Mouse (Mus musculus): ENCODE results near the gene 3110082I17Rik.

The 3110082I17Rik gene

DNA sequence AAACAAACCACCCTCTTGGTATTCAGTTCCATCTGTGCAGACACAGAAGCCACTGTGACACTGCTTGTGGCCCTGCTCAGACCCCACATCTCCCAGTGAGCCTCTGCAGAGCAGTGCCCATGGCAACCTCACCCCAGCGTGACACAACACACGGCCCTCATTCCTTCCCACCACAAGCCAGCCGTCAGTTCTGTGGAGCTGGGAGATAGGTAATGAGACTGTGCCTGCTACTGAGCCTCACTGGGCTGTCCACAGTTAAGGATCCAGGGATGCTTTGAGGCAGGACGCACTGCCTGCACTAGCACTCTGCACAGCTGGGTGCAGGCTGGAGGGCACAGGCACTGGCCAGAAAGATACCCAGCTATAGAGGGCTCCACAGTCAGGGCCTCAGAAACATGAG, 10.4 kb downstream of the 3110082I17Rik start:
- no peak for DNase-seq

DNA sequence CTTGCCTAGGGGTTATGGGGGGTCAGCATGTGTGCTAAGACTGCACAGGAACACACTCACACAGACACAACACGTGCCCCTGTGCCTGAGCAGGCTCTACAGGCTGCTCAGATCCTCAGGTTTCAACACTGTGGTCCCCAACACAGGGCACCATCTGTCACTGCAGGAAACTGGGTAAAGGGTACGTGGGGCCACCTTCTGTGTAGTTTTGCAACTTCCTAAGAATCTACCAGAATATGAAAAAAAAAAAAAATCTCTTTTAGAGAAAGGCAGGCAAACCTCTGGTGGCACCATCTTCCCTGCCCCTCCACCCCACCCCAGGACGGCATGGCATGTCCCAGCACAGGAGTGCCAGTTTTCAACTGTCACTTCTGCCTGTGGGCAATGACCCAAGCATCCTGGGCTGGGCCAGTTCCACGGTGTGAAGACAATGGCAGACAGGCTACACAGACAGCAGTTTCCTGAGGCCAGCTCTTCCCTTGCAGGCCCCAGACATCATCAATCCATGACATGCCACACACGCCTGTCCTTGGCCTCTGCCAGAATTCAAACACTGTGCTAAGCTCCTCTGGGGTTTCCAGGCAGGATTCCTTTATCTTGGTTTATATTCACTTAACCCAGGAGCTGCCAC, 11.1 kb downstream of the 3110082I17Rik start:
- DNase-seq: peak; percentile 57

DNA sequence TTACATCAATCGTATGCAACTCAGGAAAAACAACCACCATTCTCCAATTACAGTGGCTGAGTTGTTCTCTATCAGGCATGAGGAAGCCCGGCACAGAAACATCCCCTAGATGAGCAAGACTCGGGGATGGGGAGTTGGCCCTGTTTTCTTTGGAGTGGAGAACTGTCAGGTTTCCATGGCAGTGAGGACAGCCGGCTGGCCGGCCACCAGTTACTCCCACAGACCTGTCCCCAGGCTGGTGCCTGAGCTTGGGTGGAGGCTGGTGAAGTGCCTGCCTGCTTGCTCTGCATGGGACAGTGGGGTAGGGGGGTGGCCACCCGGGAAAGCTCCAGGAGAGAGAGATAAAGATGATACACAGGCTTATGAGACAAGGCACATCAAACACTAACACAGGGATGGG, 12.3 kb downstream of the 3110082I17Rik start:
- DNase-seq: no peak

DNA sequence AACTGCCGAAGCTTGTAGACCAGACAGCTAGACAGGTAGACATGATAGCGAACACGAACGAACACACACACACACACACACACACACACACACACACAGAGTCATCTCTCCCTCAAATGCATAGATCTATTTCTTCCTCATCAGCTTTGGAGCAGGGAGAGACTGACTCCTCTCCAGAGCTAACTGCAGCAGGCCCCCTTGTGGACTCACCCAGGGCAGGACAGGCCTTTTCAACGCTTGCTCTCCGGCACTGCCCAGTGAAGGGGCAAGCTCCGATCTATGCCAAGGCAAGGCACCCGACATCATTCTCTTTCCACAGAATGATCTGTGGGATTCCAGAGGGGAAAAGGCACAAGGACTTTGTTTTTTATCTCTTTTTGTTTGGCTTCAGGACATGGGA, 15.1 kb downstream of the 3110082I17Rik start:
- no peak for DNase-seq

DNA sequence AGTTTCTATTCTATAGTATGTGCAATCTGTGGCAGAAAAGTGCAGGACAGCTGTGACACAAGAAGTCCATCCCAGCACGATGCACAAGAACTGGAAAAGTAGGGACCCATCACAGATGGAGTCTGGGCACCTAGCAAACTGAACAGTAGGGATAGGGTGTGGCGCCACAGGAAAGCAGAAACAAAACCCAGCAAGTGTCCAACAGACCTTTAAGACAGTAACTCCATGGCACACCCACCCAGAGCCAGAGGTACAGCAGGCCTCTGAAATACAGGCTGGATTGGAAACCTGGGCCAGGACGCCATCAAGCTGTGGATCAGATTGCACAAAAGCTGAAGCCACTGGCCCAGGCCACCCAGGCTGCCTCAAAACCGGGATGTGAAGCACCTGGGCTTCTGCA, 17.4 kb downstream of the 3110082I17Rik start:
- DNase-seq: no peak

DNA sequence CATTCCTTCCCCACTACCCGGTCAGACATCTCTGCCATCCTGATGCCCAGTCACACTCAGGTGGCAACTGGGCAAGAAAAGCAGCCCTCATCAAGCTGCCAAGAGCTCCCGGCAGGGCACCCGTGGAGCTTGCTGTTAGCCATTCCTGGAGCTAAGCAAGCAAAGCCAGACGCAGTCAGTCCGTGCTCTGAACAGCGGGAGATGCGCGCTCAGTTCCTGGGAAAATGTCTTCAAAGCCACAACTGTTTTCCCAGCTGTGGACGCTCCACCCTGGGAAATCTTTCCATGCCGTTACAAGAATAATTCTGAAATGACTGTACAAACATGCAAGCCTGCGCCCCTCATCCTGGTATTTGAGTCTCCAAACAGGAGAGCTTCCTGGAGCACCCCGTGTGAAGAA, 17.9 kb downstream of the 3110082I17Rik start:
- DNase-seq: no peak

DNA sequence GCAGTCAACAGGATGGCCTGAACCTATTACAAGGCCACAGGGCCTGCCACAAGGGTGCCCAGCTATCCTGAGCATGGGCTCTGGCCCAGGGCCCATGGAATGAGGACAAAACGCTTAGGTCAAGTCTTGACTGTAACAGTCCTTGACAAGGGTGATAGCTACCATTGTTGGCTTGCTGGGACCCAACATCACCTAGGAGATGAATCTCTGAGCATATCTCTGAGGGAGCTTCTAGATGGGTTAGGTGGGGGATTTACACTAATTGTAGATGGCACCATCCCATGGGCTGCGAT, 18.7 kb downstream of the 3110082I17Rik start:
- DNase-seq: no peak

DNA sequence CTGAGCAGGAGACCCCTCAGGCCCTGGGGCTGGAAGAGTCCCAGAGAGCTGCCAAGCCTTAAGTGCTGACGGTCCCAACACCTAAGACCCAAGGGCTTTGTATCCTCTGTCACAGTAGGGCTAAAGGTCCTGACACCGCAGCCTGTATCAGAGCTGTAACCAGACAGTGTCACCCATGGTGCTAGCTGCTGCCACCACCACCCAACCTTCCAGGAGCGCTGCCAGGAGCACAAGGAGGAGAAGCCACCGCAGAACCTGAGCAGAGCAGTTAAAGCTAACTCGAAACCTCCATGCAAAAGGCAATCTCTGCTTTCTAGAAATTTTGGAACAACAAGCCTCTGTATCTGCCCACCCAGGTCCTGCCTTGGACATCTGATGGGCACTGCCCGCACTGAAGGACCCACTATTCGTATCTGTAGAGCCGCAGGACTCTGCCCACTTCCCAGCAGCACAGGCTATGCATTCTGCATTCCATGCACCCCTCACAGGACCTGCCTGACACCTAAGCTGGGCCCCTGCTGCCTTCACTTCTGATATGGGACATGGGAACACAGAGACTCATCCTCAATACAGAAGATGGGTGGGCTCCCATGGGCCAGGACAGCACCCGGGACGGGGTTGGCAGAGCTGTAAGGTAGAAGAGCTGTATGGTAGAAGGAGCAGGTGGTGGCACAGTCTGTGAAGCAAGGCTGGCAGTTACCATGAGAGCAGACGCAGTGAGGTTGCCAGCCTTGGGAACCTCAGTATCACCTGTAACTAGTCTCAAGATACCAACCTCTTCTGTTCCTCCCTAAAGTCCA, 19.2 kb downstream of the 3110082I17Rik start:
- no peak for DNase-seq

DNA sequence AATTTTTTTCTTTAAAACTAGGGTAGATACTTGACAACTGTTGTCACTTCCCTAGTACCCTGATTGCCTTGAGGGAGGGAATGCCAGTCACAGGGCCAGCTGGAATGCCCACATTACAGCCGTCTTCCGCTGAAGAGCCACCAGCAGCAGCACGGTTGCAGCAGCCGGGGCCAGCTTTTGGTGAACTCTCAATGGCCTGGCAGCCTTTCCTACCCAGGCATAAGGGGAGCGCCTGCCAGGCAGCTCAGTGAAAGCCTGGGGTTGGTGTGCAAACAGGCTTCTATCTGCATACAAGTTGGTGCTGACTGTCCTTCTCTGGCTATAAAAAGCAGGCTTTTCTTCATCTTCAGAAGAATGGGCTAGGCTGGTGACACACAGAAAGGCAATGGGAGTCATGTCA, 19.9 kb downstream of the 3110082I17Rik start:
- DNase-seq: no peak

DNA sequence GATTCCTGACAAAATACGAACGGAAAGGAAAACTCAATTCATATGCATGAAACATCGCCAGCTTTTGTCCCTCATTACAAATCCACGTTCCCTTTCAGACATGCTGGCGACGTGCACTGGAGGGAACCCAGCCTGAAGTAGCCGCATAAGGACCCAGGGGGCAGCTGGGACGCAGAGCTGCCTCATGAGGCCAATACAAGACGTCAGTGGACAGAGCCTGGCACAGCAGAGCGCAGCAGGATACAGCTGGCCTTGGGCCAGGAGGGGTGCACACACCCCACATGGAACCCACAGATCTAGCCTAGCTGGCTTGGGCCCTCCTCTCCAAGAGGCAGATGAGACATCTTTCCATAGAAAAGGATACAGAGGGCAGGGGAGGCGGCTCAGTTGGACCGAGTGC, 21.9 kb downstream of the 3110082I17Rik start:
- DNase-seq: no peak

DNA sequence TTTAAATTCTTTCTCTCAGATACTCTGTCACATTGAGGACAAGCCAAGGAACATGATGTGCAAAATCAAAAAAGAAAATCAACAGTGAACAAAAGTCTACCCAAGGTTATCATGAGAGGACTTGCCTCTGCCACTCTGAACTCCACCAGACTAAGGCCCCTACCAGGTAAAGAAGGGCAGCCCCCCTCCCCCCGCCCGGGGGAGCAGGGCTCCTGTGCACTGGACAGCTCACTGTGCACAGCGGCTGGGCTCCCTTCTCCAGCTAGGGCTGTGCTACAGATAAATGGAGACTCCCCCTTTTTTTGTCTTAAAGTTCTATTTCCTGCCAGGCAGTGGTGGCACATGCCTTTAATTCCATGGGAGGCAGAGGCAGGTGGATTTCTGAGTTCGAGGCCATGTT, 22.6 kb downstream of the 3110082I17Rik start:
- no peak for DNase-seq

DNA sequence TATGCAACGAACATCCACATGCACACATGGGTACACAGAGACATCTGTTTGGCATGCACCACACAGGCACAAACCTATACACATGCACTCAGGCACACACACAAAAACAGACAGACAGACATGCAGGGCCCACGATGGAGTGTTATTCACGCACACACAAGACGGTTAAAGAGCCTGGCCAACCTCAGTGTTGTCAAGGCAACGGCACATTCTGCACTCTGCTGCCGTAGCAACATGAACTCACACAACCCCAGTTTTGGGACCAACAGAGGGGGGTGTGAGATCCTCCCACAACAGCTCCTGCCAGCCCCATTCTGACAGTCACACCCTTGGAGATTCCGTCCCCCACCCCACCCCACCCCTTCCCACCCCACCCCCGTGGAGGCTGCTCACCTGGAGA, 25.4 kb downstream of the 3110082I17Rik start:
- no peak for DNase-seq

DNA sequence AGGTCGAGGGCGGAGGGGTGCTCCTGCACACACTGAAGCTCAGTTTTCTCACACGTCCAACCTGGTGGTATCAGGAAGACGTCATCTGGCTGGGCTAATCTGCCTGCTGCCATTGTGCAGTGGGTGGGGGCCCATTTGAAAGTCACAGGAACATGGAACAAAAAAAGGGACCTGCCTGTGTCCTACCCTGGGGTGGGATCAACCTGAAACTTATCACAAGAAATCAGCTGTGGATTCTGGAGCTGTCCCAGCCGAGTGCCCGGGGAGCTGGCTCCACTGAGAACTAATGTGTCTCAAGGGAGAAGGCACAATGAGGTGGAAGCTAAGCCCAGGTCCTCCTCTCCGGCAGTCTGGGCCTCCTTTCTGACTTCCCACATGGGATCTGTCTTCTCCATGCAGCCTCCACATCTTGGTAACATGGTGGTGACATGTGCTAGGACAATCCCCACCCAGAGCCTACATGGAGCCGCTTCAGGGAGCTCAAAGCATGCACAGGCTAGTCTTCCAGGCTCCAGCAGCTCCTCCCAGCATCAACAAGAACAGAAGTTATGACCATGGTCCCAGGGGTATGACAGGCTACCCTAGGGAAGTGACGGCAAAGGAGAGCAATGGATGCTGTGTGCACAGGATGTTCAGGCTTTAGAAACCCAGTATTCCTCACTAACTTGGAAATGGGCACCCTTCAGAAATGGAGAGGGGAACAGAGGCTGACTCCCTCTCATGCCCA, 26.3 kb downstream of the 3110082I17Rik start:
- DNase-seq: no peak

DNA sequence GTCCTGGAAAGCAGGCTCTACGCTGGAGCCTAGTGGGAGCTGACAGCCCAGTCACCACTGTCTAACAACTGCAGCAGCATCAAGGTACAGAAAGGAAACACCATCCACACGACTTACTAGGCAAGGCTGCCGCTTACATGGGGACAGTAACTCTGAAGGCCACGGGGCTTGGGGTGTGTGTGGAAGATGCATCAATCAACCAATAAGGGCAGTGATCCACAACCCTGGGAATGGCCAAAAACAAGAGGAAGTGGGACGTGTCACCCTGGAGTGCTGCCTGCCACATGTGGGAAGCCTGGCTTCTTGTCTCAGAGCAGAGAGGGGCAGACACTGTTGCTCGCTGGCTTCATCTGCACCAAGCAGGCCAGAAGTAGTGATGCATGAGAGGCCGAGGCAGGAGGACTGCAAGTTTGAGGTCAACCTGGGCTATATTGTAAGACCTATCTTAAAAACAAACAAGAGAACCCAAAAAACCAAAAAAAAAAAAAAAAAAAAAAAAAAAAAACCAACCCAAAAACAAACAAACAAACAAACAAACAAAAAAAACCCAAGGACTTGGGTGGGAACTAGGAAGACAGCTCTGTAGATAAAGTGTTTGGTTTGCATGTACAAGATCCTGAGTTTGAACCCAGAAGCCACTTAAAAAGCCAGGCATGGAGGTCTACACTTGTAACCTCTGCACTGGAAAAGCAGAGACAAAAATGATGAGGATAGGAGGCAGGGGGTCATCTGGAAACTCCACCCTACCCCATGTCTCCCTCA, 27.4 kb downstream of the 3110082I17Rik start:
- DNase-seq: no peak

DNA sequence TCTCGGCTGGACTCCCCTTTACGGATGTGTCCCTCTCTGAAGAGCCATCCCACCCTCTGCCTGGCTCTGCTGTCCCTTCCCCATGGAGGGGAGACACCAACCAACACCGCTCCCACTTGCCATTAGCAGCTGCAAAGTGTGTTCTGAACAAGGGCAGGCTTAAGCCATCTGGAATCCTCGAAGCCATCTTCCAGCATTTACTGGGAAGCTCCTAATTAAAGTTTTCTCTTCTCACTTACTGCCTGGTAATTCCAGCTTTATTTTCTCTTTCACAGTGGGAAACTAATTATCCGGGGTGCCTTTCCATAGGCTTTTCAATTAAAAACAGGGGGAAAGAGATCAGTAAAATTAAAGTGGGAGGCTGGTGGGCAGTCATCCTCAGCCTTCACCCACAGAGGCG, 28.0 kb downstream of the 3110082I17Rik start:
- no peak for DNase-seq

DNA sequence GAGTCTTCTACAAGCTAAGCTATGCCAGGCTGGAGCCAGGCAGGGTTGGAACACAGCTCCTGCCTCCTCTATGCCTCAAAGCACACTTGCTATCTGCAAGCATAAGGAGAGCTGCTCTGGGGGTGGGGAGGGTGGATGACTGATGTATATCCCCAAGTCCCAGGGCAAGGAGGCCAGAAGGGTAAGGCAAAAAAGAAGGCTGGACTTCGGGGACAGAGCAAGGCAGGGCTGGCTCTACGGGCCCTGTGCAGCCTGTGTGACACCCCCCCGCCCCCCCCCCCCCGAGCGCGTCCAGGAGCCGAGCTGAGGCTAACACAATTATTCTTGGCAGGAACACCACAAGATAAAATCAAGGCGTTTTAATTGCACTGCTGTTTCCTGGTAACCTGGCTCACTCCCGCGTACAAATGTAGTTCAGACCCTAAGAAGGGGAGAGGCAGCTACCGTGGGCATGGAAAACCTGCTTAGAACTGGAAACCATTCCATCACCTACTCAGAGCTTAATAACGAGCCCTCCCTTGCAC, 30.4 kb downstream of the 3110082I17Rik start:
- DNase-seq: peak; percentile 40

DNA sequence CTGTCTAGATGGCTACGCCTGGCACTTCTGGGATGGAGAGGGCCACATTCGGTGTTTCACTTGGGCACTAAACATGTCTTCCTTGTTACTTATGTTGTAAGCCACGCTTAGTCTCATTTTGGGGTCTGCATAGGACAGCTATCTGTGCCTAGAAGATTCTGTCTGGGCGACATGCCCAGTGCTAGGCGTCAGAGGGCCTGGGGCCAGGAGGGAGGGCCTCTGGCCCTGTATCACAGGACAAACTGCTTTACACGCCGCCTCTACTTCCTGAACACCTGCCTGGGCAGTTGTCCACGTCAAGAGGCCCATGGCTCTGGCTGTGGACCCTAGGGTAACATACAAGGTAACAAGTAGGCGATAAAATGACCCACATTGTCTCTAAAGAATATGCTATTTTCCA, 32.3 kb downstream of the 3110082I17Rik start:
- no peak for DNase-seq

DNA sequence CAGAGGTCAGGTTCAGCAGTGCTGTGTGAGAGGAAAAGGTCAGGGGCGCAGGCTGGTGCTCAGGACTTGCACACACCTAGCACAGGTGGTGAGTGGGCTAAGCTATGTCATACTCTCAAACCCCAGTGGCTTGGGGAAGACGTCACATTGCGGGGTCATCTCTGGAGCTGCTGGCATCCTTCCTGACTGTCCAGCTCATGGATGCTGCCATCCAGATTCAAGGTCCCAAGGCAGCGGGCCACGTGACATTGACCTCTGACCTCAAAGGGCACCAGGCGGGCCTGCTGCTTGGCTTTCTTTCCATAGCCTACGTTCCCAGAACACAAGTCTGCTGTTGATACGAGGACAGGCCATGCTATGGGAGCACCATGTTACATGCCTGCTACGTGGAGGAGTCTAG, 33.3 kb downstream of the 3110082I17Rik start:
- DNase-seq: no peak

DNA sequence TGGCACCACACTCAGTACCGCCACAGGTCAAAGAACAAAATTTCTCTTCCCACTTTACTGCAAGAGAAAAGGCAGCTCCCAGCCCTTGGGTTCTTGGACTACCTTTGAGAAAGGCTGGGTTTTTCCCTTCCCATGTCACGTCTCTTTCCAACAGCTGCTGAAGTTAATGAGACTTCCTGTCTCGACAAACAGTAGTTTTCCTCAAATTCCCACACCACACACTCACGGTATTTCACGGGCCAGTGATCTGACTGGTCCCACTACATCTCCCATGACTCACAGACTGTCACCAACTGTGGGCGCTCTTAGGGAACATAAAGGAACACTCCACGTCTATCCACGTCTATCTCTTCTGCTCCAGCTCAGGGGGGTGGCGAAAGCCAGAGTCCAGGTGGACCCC, 35.1 kb downstream of the 3110082I17Rik start:
- no peak for DNase-seq

DNA sequence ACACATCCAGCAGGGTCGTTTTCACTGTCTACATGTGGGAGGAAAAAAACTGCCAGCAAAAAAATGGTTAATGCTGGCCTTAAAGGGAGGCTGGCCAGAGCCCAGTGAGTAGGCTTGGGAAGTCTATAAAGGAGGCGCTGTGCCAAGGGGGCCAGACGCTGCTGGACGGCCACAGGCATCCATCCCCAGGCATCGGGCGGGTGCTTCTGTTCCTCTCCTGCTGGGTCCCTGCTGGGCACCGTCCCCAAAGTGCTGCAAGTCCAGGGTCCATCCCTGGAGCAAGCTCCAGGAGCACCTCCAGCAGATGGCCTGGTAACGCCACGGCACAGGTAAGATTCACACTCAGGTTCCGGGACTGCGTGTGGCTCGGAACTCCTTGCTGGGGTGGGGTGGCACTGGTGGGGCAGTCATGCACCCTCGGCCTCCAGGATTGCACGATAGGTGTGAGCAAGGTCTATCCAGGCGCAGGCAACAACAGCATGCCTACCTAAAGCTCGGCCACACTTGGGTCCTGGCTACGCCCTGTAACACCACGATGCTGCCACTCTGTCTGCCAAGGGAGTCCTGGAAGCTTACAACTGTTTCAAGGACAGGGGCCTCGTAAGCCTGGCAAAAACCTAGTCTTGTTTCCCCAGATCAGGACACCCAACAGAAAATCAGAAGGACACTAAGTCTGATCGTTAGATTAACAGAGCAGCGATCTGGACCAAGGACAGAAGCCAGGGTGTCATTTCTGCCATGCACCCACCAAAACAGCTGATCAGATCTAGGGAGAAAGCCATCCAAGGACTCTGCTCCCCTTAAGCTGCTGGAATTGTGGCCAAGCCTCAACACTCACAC, 37.1 kb downstream of the 3110082I17Rik start, which contains the start of gene Gper1:
TSS of gene Gper1 (plus strand) at position 126 of the 840 bp plus-strand sequence.
- peak; percentile 76 for DNase-seq

DNA sequence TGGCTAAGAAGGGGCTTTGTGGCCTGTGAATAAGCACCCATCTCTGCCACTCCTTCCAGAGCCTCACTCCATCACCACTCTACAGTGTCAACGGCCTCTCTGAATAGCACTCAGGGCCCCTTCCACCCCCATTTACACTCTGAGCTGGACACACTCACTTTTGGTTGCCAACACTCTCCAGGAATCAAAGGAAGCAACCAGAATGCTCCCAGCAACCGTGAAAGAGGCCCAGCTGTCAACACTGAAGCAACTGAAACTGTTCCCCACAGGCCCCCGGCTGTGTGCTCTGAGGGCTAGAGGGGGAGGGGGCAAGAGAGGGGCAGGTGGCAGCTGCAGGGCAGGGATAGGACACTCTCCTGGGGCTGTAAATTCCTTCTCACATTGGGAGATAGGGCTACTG, 41.7 kb downstream of the 3110082I17Rik start:
- DNase-seq: no peak

DNA sequence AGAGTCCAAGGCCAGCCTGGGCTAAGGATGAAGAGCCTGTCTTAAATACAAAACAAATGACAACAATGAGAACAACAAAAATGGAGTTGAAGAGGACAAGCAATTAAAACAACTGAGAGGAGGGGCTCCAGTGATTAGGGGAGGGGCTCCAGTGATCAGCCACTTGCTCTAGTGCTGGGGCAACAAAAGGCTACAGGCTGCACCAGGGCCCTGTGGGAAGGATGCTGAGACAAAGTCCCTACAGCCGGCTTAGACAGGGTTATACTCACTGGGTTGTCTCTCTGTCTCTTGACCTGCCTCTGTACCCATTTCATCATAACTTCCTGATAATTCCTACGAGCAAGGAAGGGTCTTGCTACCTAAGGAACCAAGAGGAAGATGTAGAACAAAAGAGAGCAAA, 42.2 kb downstream of the 3110082I17Rik start:
- no peak for DNase-seq

All from kidney, postnatal 10 days (tissue).